Mouse (Mus musculus): ENCODE results near the gene Slc36a2. TPM values are rescaled to one million over a fixed set of nuclear protein-coding genes. Genes with fewer than 3 reads are reported as not detected.
"Not testable (repeated sequence)": the region's sequence is repeated elsewhere in the genome, so short reads cannot be mapped to it uniquely, and the experiment has no call there.

Gene Slc36a2
- polyA plus RNA-seq, 1 experiment from 2014 or later, result 0.27 TPM

DNA sequence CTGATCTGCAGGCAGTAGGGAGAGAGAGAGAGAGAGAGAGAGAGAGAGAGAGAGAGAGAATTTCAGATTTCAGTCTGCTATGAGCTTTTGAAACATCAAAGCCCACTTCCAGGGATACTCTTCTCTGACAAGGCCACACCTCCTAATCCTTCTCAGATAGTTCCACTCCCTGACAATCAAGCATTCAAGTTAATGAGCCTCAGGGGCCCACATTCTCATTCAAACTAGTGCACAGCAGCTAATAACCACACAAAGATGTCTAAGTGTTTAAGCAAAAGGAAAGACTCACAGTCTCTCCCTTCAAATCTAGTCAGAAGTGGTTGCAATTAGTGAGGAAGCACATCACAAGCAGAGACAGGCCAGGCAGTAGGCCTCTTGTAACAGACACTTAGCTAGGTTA, 64.6 kb downstream of the Slc36a2 start:
- H3K4me2 ChIP-seq (ENCODE audit: low read length), result no peak overlapping the region
- DNase-seq (ENCODE audit: low spot score), result no peak
- no peaks in the 10 kb centered on the region for H3K4me1 ChIP-seq (ENCODE audit: control insufficient read depth, insufficient read depth, low read length)

DNA sequence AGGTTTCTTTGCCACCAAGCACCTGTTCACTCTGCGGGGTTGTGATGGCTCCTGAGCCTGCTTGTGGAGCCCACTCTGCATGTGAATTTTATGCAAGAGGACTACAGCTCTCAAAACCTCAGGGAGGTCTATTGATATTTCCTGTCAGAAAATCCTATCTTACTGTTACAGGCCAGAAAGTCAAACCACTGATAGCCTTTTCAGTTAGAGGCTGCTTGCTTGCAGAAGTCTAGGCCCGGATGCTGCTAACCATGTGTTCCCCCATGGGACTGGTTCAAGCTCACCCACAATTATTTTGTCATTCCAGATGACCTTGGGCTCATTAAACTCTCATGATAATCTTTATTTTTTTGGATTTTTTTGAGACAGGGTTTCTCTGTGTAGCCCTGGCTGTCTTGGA, 67.8 kb downstream of the Slc36a2 start:
- no peaks in the 10 kb centered on the region for H3K4me1 ChIP-seq (ENCODE audit: control insufficient read depth, insufficient read depth, low read length)
- no peaks in the 10 kb centered on the region for H3K9me3 ChIP-seq (replicated peaks; ENCODE audit: control insufficient read depth, low read length)
- no peaks in the 10 kb centered on the region for H3K27me3 ChIP-seq (replicated peaks; ENCODE audit: control insufficient read depth, insufficient read depth, low read length)
- no peak overlapping the region for H3K27ac ChIP-seq (ENCODE audit: low read depth, low read length)
- H3K36me3 ChIP-seq (ENCODE audit: control insufficient read depth, insufficient read depth, low read length), result no peaks in the 10 kb centered on the region
- 92% methylated on average over 2 of the region's 2 CpGs for WGBS
- DNase-seq (ENCODE audit: low spot score) (no peak), ATAC-seq (no peak)
- H3K4me3 ChIP-seq (ENCODE audit: low read depth, low read length), result no peak overlapping the region
- no peak overlapping the region for H3K9ac ChIP-seq (ENCODE audit: low read length)
- no peak overlapping the region for H3K4me2 ChIP-seq (ENCODE audit: low read length)

More for the DNA sequence above, 64.6 kb downstream of the Slc36a2 start:
- Histone ChIP-seq H3K27me3 (replicated peaks; ENCODE audit: control insufficient read depth, insufficient read depth, low read length) (no peaks in the 10 kb centered on the region), H3K4me3 (ENCODE audit: low read depth, low read length) (no peak overlapping the region), H3K36me3 (ENCODE audit: control insufficient read depth, insufficient read depth, low read length) (no peaks in the 10 kb centered on the region), H3K9ac (ENCODE audit: low read length) (no peak overlapping the region), H3K27ac (ENCODE audit: low read depth, low read length) (no peak overlapping the region), H3K9me3 (replicated peaks; ENCODE audit: control insufficient read depth, low read length) (no peaks in the 10 kb centered on the region)
- ATAC-seq, result no peak

DNA sequence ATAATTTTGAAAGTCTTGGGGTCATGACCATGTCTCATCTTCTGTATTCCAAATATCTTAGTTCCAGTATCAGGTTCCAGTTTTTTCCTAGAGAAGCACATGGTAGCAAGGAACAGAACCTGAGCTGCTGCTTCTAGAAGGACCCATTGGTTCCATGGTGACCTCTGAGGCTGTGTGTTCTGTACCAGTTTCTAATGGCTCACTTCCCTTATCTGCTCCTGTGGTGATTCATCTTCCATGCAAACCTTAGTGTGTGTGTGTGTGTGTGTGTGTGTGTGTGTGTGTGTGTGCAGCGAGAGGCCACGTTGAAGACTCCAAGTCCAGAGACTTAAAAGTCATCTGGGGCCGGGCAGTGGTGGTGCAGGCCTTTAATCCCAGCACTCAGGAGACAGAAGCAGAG, 68.9 kb downstream of the Slc36a2 start:
- ATAC-seq, result no peak
- H3K4me2 ChIP-seq (ENCODE audit: low read length), result no peak overlapping the region
- 96% methylated on average over 3 of the region's 3 CpGs for WGBS

DNA sequence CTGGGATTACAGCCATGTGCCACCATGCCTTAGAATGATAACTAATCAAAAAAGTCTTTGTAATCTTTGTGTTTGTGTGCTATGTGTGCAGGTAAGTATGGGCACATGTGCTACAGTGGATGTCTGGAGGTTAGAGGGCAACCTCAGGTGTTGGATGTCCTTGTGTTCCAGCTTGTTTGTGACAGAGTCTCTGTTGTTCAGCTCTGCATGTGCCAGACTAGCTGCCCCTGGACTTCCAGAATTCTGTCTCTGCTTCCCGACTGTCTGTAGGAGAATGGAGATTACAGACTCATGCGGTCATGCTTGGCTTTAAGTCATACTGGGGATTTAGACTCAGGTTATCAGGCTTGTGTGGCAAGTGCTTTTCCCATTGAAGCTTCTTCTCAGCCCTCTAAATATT, 70.6 kb downstream of the Slc36a2 start:
- Histone ChIP-seq H3K4me3 (ENCODE audit: low read depth, low read length) (no peak overlapping the region), H3K4me1 (ENCODE audit: control insufficient read depth, insufficient read depth, low read length) (no peaks in the 10 kb centered on the region), H3K27me3 (replicated peaks; ENCODE audit: control insufficient read depth, insufficient read depth, low read length) (no peaks in the 10 kb centered on the region), H3K4me2 (ENCODE audit: low read length) (no peak overlapping the region), H3K36me3 (ENCODE audit: control insufficient read depth, insufficient read depth, low read length) (no peaks in the 10 kb centered on the region), H3K9ac (ENCODE audit: low read length) (no peak overlapping the region), H3K27ac (ENCODE audit: low read depth, low read length) (no peak overlapping the region), H3K9me3 (replicated peaks; ENCODE audit: control insufficient read depth, low read length) (no peaks in the 10 kb centered on the region)
- WGBS, result 75% methylated on average over 2 of the region's 2 CpGs
- ATAC-seq (no peak), DNase-seq (ENCODE audit: low spot score) (no peak)

More for the DNA sequence above, 68.9 kb downstream of the Slc36a2 start:
- Histone ChIP-seq H3K4me3 (ENCODE audit: low read depth, low read length) (no peak overlapping the region), H3K36me3 (ENCODE audit: control insufficient read depth, insufficient read depth, low read length) (no peaks in the 10 kb centered on the region), H3K9me3 (replicated peaks; ENCODE audit: control insufficient read depth, low read length) (no peaks in the 10 kb centered on the region), H3K27ac (ENCODE audit: low read depth, low read length) (no peak overlapping the region), H3K4me1 (ENCODE audit: control insufficient read depth, insufficient read depth, low read length) (no peaks in the 10 kb centered on the region), H3K27me3 (replicated peaks; ENCODE audit: control insufficient read depth, insufficient read depth, low read length) (no peaks in the 10 kb centered on the region), H3K9ac (ENCODE audit: low read length) (no peak overlapping the region)
- DNase-seq (ENCODE audit: low spot score), result no peak

DNA sequence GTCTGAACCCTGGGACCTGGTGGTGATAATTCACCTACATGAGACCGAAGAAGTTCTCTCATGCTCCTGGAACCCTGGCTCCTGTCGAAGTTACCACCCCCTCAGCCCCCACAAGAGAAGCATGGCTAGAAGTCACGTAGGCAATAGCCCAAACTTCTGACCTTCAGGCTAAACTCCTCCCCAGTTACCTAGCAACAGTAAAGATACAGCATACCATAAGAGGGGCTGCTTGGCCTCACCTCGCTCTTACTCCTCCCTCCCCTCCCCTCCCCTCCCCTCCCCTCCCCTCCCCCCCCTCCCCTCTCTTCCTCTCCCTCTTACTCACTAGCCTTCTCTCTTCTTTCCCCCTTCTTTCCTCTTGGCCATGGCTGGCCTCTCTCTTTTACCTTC, 71.0 kb downstream of the Slc36a2 start:
- not testable (repeated sequence) for DNase-seq (ENCODE audit: low spot score); H3K9ac ChIP-seq (ENCODE audit: low read length); H3K36me3 ChIP-seq (ENCODE audit: control insufficient read depth, insufficient read depth, low read length); H3K27me3 ChIP-seq (replicated peaks; ENCODE audit: control insufficient read depth, insufficient read depth, low read length); H3K27ac ChIP-seq (ENCODE audit: low read depth, low read length); H3K9me3 ChIP-seq (replicated peaks; ENCODE audit: control insufficient read depth, low read length); H3K4me2 ChIP-seq (ENCODE audit: low read length); ATAC-seq; H3K4me3 ChIP-seq (ENCODE audit: low read depth, low read length); H3K4me1 ChIP-seq (ENCODE audit: control insufficient read depth, insufficient read depth, low read length)
- 56% methylated on average over 4 of the region's 4 CpGs for WGBS

DNA sequence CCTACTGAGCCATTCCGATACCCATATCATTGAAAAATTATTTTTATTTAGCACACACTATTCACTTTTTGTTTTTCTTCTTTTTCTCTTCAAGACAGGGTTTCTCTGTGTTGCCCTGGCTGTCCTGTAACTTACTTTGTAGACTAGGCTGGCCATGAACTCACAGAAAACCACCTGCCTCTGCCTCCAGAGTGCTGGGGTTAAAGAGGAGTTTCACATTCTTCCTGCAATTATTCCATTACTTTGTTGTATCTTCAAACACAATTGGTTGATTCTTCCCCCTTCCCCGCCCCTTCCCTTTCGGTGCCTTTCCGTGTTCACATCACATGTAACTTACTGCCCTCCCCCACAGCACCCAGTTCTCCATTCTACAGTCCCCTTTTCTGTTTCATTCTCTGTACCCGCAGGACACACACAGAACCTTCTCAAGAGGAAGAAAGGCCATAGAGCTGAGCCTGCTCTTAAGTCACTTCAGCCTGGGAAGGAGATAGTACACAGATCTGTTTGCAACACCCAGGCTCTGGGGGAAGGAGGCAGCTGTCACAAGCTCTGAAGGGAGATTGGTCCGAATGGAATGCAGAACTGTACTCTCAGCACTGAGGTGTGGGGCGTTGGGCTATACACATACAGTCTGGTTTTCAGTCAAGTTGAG, 71.5 kb downstream of the Slc36a2 start:
- 83% methylated on average over 7 of the region's 7 CpGs for WGBS
- no peaks in the 10 kb centered on the region for H3K4me1 ChIP-seq (ENCODE audit: control insufficient read depth, insufficient read depth, low read length)
- ATAC-seq (no peak), DNase-seq (ENCODE audit: low spot score) (no peak)
- H3K27me3 ChIP-seq (replicated peaks; ENCODE audit: control insufficient read depth, insufficient read depth, low read length), result no peaks in the 10 kb centered on the region
- H3K36me3 ChIP-seq (ENCODE audit: control insufficient read depth, insufficient read depth, low read length), result no peaks in the 10 kb centered on the region
- H3K9me3 ChIP-seq (replicated peaks; ENCODE audit: control insufficient read depth, low read length), result no peaks in the 10 kb centered on the region
- no peak overlapping the region for H3K4me2 ChIP-seq (ENCODE audit: low read length)
- H3K27ac ChIP-seq (ENCODE audit: low read depth, low read length), result no peak overlapping the region
- H3K9ac ChIP-seq (ENCODE audit: low read length), result no peak overlapping the region
- no peak overlapping the region for H3K4me3 ChIP-seq (ENCODE audit: low read depth, low read length)

DNA sequence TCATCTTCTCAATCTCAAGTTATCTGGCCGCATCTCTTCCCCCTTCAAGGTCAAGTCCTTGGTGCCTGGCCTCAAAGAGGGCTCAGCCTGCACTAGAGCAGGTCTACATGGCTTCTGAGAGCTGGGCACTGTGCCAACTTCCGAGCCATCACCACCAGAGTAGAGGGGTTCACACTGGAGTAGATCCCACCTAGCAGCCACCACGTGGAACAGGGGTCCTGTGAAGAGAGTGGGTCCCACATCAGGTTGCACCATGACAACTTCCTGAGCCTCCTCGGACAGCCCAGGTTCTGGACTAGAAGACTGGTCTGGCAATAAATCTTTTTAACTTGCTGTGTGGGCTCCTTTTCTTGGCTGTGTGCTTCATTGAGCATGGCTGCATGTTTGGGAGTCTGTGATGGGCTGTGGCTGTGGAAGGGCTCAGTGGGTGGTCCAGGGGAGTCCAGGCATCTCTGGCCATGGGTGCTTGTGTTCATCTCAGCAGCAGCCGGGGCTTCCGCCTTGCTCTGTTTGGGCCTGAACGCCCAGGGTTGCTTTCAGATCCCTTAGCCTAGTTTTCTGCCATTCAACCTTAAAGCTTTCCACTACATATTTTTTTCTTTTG, 74.2 kb downstream of the Slc36a2 start:
- Histone ChIP-seq H3K27me3 (replicated peaks; ENCODE audit: control insufficient read depth, insufficient read depth, low read length) (no peaks in the 10 kb centered on the region), H3K36me3 (ENCODE audit: control insufficient read depth, insufficient read depth, low read length) (no peaks in the 10 kb centered on the region), H3K9ac (ENCODE audit: low read length) (no peak overlapping the region), H3K9me3 (replicated peaks; ENCODE audit: control insufficient read depth, low read length) (no peaks in the 10 kb centered on the region), H3K4me3 (ENCODE audit: low read depth, low read length) (no peak overlapping the region), H3K4me2 (ENCODE audit: low read length) (no peak overlapping the region), H3K4me1 (ENCODE audit: control insufficient read depth, insufficient read depth, low read length) (no peaks in the 10 kb centered on the region), H3K27ac (ENCODE audit: low read depth, low read length) (no peak overlapping the region)
- ATAC-seq, result no peak
- 82% methylated on average over 7 of the region's 7 CpGs for WGBS
- DNase-seq (ENCODE audit: low spot score), result no peak

DNA sequence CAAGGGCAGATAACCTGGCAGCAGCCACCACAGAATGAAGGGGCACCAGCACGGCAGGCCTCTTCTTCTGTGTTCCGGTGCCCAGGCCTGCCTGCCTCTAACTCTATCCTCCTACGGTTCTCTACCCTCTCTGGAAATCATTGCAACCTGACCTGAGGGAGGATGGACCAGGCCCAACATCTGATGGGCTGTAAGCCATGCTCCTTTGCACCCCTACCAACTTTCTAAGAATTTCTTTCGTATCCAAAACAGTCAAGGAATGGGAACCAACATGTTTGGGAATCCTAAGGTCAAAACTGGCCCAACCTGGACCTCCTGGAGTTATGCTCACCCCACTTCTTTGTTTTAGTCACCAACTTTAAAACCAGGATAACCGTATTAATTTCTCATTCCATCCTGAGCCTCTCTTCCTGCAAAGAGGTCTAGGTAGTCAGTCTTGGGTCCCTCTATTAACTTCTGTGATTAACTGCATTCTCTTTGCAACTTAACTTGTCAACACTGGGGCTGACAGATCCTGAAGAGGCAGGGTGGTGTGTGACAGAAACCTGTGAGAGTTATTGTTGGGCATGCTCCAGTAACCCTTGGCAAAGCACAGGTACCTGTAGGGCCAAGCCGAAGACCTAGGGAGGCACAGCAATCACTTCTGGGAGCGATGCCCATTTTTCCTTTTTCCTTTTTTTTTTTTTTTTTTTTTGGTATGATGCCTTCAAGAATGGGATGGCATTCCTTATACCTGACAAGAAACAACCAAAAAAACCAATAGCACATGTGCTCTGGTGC, 75.2 kb downstream of the Slc36a2 start:
- DNase-seq (ENCODE audit: low spot score) (no peak), ATAC-seq (no peak)
- no peaks in the 10 kb centered on the region for H3K27me3 ChIP-seq (replicated peaks; ENCODE audit: control insufficient read depth, insufficient read depth, low read length)
- no peak overlapping the region for H3K9ac ChIP-seq (ENCODE audit: low read length)
- no peaks in the 10 kb centered on the region for H3K9me3 ChIP-seq (replicated peaks; ENCODE audit: control insufficient read depth, low read length)
- 93% methylated on average over 7 of the region's 7 CpGs for WGBS
- H3K36me3 ChIP-seq (ENCODE audit: control insufficient read depth, insufficient read depth, low read length), result no peaks in the 10 kb centered on the region
- H3K4me2 ChIP-seq (ENCODE audit: low read length), result no peak overlapping the region
- H3K4me3 ChIP-seq (ENCODE audit: low read depth, low read length), result no peak overlapping the region
- no peaks in the 10 kb centered on the region for H3K4me1 ChIP-seq (ENCODE audit: control insufficient read depth, insufficient read depth, low read length)
- no peak overlapping the region for H3K27ac ChIP-seq (ENCODE audit: low read depth, low read length)

Data from forebrain, embryonic 14.5 days (tissue).